Mouse (Mus musculus): Measurements from ENCODE around the gene Usf3. TPM values are rescaled to one million over a fixed set of nuclear protein-coding genes. Genes with fewer than 3 reads are reported as not detected.

Gene Usf3
- polyA plus RNA-seq (2015; fragmentation: Nextera tagmentation; extraction: Ambion mirVana): 3.3 and 3.6 TPM in 2 replicates

DNA sequence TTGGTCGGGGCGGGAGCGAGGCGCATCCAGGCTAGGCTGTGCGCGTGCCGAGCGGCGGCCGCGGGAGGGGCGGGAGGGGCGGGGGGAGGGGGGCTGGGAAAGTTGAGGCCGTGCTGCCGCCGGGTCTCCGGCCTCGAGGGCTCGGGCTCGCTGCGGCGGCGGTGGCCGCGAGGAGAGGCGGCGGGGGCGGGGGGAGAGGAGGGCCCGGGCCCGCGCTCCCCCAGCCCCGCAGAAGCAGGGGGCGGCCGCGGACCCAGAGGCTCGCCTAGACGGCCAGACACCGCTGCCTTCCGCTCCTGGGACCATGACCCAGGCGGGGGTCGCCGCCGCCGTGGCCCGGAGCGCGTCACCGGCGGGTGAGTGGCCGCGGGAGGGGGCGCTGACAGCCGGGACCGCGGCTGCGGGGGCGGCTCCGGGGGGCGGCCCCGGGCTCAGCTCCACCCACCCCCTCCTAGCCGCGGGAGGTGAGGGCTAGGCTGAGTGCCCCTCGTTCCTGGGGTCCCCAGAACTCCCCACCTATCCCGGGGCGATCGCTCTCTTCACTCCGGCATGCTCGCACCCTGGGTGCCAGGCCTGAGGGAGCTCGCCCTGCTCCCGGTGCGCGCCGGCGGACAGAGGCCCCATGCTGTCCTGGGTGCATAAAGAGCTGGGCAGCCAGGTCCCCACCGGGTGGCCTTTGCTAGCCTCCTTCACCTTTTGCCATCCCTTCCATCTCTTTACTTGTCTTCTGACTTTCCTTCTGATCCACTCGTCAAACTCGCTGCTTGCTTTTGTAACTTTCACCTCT lies at the start of gene Usf3:
TSS of gene Usf3 (plus strand) at position 92 of the 787 bp plus-strand sequence.
- WGBS: 0% methylated on average over 32 of the region's 77 CpGs
- peak; percentile 81 for ATAC-seq (ENCODE audit: borderline replicate concordance, extremely low read depth, low FRiP score, low TSS enrichment)
- peak within 1 kb of the TSS; percentile 86 for H3K4me3 ChIP-seq

DNA sequence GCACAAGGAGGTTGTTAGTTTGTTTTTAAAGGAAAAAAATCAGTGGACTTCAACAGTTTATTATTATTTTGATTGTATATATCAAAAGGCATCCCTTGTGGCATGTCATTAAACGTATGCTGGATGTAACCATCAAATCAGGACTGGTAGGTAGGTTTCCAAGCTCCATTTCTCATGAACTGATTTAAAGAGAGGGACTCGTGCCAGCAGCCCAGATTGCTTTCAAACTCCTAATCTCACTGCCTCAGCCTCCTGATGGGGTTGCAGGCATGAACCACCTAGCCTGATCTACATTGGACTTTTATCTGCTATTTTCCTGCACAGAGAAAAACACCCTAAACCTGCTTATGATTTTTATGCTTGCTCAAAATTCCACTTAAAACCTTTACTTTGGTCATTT lies 49.3 kb upstream of the Usf3 start:
- 0 out of 2 replicates have a peak, but pooled peaks cover 2% of the 10 kb centered on the region for H3K4me1 ChIP-seq
- no peak overlapping the region for H3K4me3 ChIP-seq
- H3K27ac ChIP-seq: no peak overlapping the region
- H3K27me3 ChIP-seq: no peaks in the 10 kb centered on the region
- 71% methylated on average over 2 of the region's 2 CpGs for WGBS
- no peaks in the 10 kb centered on the region for H3K36me3 ChIP-seq
- no peak for ATAC-seq (ENCODE audit: borderline replicate concordance, extremely low read depth, low FRiP score, low TSS enrichment)
- no peaks in the 10 kb centered on the region for H3K9me3 ChIP-seq
- H3K4me2 ChIP-seq: no peak overlapping the region
- H3K9ac ChIP-seq: no peak overlapping the region

More for the DNA sequence above, at the start of gene Usf3:
- Histone ChIP-seq H3K36me3 (no peaks in the 10 kb centered on the region), H3K27ac (peak within 1 kb of the TSS; percentile 96), H3K4me1 (peaks cover 16% of the 10 kb centered on the region), H3K27me3 (no peaks in the 10 kb centered on the region), H3K9me3 (no peaks in the 10 kb centered on the region), H3K4me2 (peak within 1 kb of the TSS; percentile 79), H3K9ac (peak within 1 kb of the TSS; percentile 95)

DNA sequence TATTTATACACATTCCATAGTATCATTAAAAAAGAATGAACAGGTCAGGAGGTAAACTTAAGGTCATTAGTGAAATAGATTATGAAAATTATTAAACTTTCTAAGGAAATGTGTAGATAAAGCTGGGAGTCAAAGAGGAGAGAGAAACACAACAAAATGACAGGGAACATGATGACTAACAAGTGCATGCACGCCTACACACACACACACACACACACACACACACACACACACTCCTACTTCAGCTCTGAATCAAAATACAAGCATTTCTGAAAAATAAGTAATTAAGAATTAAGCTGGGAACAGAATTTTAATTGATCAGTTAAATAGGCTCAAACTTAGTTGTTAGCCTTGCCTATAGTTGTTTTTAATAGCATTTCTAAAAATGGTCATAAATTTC lies 48.3 kb upstream of the Usf3 start:
- Histone ChIP-seq H3K27me3 (no peaks in the 10 kb centered on the region), H3K4me1 (0 out of 2 replicates have a peak, but pooled peaks cover 2% of the 10 kb centered on the region), H3K4me3 (no peak overlapping the region), H3K9ac (no peak overlapping the region), H3K9me3 (no peaks in the 10 kb centered on the region), H3K36me3 (no peaks in the 10 kb centered on the region), H3K4me2 (no peak overlapping the region), H3K27ac (no peak overlapping the region)
- 69% methylated on average over 1 of the region's 1 CpGs for WGBS
- no peak for ATAC-seq (ENCODE audit: borderline replicate concordance, extremely low read depth, low FRiP score, low TSS enrichment)

DNA sequence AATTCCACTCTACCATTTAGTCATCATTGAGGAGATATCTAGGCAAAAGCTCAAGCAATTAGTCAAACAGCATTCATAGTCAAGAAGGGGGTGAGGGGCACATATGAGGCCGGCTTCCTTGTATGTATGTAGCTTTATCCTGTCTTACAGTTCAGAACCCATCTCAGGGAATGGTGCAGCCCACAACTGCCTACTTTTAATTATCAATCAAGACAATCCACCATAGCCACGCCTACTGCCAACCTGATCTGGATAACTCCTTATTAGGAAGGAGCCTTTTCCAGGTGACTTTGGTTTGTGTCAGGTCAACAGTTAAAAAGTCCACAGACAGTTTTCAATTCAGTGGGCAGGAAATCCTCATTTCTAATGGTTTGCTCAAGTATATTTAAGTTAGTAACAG lies 47.6 kb upstream of the Usf3 start:
- no peak for ATAC-seq (ENCODE audit: borderline replicate concordance, extremely low read depth, low FRiP score, low TSS enrichment)
- Histone ChIP-seq H3K4me2 (no peak overlapping the region), H3K9me3 (no peaks in the 10 kb centered on the region), H3K9ac (no peak overlapping the region), H3K36me3 (no peaks in the 10 kb centered on the region), H3K4me1 (0 out of 2 replicates have a peak, but pooled peaks cover 2% of the 10 kb centered on the region), H3K27me3 (no peaks in the 10 kb centered on the region), H3K27ac (no peak overlapping the region), H3K4me3 (no peak overlapping the region)
- 81% methylated on average over 2 of the region's 2 CpGs for WGBS

DNA sequence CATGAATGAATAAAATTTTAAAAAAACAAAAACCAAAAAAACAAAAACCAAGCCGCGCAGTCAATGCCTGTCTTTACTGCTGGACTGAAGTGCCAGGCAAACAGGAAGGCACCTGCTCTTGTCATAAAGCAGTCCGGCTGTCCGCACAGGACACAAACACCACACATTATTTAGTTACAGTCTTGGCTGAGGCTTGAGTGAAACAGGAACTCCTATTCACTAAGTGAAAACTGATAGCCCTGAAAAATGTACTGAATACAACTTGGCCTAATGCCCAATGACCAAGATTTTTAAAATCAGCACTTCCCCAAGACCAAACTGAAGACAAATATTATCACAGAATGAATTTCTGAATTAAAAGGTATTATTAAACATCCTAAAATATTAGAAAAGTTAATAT lies 46.6 kb upstream of the Usf3 start:
- H3K4me3 ChIP-seq: no peak overlapping the region
- H3K9ac ChIP-seq: no peak overlapping the region
- H3K4me2 ChIP-seq: no peak overlapping the region
- WGBS: 58% methylated on average over 4 of the region's 4 CpGs
- H3K4me1 ChIP-seq: 0 out of 2 replicates have a peak, but pooled peaks cover 2% of the 10 kb centered on the region
- no peak for ATAC-seq (ENCODE audit: borderline replicate concordance, extremely low read depth, low FRiP score, low TSS enrichment)
- H3K9me3 ChIP-seq: no peaks in the 10 kb centered on the region
- H3K27ac ChIP-seq: no peak overlapping the region
- H3K36me3 ChIP-seq: no peaks in the 10 kb centered on the region
- H3K27me3 ChIP-seq: no peaks in the 10 kb centered on the region

DNA sequence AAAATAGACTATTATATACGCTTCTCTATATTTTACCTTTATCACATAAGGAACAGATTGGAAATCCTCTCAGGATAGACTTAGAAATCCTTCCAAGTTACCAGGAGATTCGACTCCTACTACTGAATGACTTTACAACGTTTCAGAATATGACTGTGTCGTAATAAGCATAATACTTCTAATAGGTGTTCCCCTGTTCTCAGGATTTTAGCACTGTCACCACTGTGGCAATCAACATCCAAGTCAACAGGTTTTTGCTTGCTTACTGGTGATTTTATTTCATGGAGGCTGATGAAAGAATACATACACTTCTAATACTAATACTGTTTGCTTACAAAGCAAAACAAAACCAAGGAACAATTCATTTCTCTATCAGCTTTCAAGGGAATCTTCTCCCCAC lies 40.7 kb upstream of the Usf3 start:
- Histone ChIP-seq H3K9me3 (no peaks in the 10 kb centered on the region), H3K4me1 (0 out of 2 replicates have a peak, but pooled peaks cover 3% of the 10 kb centered on the region), H3K9ac (no peak overlapping the region), H3K36me3 (no peaks in the 10 kb centered on the region), H3K27ac (no peak overlapping the region), H3K27me3 (no peaks in the 10 kb centered on the region), H3K4me3 (no peak overlapping the region), H3K4me2 (no peak overlapping the region)
- WGBS: 81% methylated on average over 4 of the region's 4 CpGs
- ATAC-seq (ENCODE audit: borderline replicate concordance, extremely low read depth, low FRiP score, low TSS enrichment): no peak

DNA sequence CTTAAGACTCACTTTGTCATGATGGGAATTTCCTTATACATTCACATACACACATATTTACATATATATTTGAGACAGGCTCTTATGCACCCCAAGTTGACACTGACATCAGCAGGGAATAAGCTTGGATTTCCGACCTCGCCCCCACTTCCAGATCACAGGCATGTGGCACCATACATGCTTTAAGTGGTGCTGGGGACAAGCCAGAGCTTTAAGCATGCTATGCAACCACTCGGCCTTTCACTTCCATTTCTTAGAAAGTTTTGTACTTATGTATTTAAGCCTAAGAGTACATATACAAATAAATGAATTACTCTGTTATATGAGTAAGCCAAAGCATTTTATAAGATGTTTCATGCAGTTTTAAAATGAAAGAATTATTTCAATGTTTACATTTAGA lies 39.9 kb upstream of the Usf3 start:
- peaks cover 11% of the 10 kb centered on the region; the same call in 1 of the 2 replicates for H3K4me1 ChIP-seq
- no peak for ATAC-seq (ENCODE audit: borderline replicate concordance, extremely low read depth, low FRiP score, low TSS enrichment)
- 49% methylated on average over 3 of the region's 3 CpGs for WGBS
- no peak overlapping the region for H3K9ac ChIP-seq
- no peaks in the 10 kb centered on the region for H3K27me3 ChIP-seq
- no peak overlapping the region for H3K4me3 ChIP-seq
- H3K4me2 ChIP-seq: no peak overlapping the region
- H3K36me3 ChIP-seq: no peaks in the 10 kb centered on the region
- no peaks in the 10 kb centered on the region for H3K9me3 ChIP-seq
- H3K27ac ChIP-seq: no peak overlapping the region

DNA sequence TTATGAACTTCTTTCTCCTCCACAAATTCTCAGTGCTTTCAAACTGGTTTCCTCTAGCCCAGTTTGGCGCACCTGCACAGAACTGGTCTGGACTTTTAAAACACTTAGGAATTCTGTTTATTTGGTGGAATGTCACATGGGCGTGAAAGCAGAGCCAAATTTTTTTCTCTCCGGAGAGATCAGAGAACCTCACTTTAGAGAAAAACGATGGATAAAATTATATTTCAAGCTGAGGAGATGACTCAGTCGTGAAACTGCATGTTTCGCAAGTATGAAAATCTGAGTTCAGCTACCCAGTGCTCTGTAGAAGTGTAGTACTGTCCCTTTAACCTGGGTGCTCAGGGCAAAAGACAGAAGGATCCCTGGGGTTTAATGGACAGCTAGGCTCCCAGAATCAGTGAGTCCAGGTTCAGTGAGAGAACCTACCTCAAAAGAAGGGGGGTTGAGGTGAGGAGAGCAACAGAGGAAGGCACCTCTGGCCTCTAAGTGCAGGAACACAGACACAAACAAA lies 36.5 kb upstream of the Usf3 start:
- WGBS: 65% methylated on average over 6 of the region's 6 CpGs
- Histone ChIP-seq H3K9me3 (no peaks in the 10 kb centered on the region), H3K4me2 (no peak overlapping the region), H3K36me3 (no peaks in the 10 kb centered on the region), H3K27me3 (no peaks in the 10 kb centered on the region), H3K27ac (no peak overlapping the region), H3K4me3 (no peak overlapping the region), H3K9ac (no peak overlapping the region), H3K4me1 (peaks cover 15% of the 10 kb centered on the region)
- ATAC-seq (ENCODE audit: borderline replicate concordance, extremely low read depth, low FRiP score, low TSS enrichment): no peak

DNA sequence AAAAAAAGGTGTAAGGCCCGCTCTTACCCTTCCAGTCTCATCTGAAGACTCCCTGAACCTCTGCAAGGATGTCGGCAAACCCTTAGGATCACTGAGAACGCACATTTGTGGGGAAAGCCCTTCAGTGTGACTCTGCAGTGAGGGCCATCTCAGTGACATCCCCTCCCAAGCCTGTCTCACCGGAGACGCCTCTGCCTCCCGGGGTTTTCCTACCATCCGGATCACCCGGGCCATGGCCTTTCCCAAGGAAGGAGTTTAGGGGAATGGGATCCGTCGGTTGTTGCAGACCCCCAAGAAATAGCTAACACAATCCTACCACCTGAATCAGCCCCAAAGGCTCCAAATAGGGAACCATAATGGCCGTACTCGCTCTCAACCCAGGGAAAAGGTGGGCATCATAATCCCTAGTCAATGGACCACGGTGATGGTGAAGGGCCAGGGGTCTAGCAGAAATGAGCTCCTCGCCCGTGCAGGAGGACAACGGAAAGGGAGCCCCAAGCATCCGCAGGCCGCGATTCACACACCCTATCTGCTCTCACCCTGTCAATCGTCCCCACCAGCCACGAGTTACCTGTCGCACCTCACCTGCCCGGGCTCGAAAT lies 34.6 kb upstream of the Usf3 start:
- Histone ChIP-seq H3K9me3 (no peaks in the 10 kb centered on the region), H3K36me3 (no peaks in the 10 kb centered on the region), H3K27ac (peak overlapping the region; percentile 100), H3K4me1 (peaks cover 16% of the 10 kb centered on the region), H3K4me2 (peak overlapping the region; percentile 66), H3K9ac (peak overlapping the region; percentile 87), H3K4me3 (peak overlapping the region; percentile 100), H3K27me3 (no peaks in the 10 kb centered on the region)
- ATAC-seq (ENCODE audit: borderline replicate concordance, extremely low read depth, low FRiP score, low TSS enrichment): no peak
- WGBS: under 1% methylated on average over 24 of the region's 24 CpGs

DNA sequence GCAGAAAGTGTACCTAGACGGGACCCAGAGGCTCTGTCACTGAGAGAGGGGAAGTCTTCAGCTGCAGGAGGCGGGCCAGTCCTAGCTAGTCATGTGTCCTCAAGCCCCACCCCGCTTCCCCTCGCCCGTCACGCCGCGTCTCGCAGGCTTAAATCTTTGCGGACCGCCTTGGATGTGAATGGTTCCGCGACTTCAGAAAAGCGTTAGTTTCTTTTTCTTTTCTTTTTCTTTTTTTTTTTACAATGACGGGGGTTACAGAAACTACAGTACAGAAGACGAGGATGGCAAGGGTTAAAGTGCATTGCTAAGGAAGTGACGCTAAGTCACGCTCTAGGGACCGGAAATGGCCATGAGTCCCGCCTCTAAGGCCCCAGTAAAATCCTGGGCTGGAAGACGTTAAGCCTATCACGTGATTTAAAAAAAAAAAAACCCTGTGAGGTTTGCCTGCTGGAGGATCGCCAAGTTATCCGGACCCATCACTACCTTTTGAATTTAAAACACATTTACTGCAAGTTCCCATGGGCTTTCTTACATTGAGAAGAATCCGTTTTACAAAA lies 34.0 kb upstream of the Usf3 start:
- Histone ChIP-seq H3K27ac (peak overlapping the region; percentile 100), H3K9ac (peak overlapping the region; percentile 87), H3K27me3 (no peaks in the 10 kb centered on the region), H3K4me3 (peak overlapping the region; percentile 100), H3K4me2 (peak overlapping the region; percentile 66), H3K9me3 (no peaks in the 10 kb centered on the region), H3K36me3 (no peaks in the 10 kb centered on the region), H3K4me1 (peaks cover 14% of the 10 kb centered on the region)
- under 1% methylated on average over 25 of the region's 25 CpGs for WGBS
- peak; percentile 87 for ATAC-seq (ENCODE audit: borderline replicate concordance, extremely low read depth, low FRiP score, low TSS enrichment)

DNA sequence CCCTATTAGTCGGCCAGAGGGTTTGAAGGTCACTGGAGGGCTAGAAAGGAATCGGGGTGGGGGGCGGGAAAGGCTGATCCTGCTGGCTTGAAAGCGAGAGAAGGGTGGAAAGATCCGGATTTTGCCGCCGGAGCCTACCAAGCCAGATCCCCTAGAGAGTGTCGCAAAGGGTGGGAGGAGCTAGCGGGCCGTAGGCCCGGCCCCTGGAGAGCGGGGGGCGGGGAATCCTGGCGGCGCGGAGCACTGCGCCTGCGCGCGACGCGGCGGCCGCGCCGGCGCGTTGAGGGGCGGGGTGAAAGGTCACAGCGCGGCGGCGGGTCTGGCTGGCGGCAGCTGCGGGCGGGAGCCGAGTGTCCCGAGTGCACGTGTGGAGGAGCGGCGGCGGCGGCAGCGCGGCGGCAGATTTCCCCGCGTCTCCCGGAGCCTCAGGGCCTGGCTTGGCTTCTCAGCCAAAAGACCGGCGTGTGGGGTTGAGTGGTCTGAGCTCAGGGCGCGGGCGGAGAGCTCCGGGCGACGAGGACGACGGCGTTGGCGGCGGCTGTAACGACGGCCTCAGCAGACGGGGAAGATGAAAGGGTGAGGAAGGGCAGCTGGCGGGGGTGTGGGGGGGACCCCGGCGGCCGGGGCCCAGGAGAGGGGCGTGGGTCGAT lies 33.4 kb upstream of the Usf3 start, which contains the start of the genes Atp6v1a and Naa50:
TSS of gene Atp6v1a (minus strand) at position 170 of the 650 bp plus-strand sequence.
TSS of gene Naa50 (plus strand) at position 295 of the 650 bp plus-strand sequence.
- peak within 1 kb of the TSS; percentile 92 for H3K9ac ChIP-seq
- H3K9me3 ChIP-seq: no peaks in the 10 kb centered on the region
- H3K4me3 ChIP-seq: peak within 1 kb of the TSS; percentile 100
- H3K4me1 ChIP-seq: peaks cover 14% of the 10 kb centered on the region
- H3K36me3 ChIP-seq: no peaks in the 10 kb centered on the region
- H3K27ac ChIP-seq: peak within 1 kb of the TSS; percentile 100
- no peaks in the 10 kb centered on the region for H3K27me3 ChIP-seq
- ATAC-seq (ENCODE audit: borderline replicate concordance, extremely low read depth, low FRiP score, low TSS enrichment): peak; percentile 86
- under 1% methylated on average over 69 of the region's 71 CpGs for WGBS
- H3K4me2 ChIP-seq: peak within 1 kb of the TSS; percentile 66

All from lung, embryonic 15.5 days (tissue).